Mouse (Mus musculus) neural tube, embryonic 13.5 days (tissue): ENCODE results near the gene Ikzf2. TPM values are rescaled to one million over a fixed set of nuclear protein-coding genes. Genes with fewer than 3 reads are reported as not detected.

Experiments used
- ATAC-seq: fragments of 200-750 bp; cut with Nextera tagmentation; 2 replicates; pipeline ENCODE4 v1.8.0; 2017; ENCODE audit warnings: low read depth, mild to moderate bottlenecking, moderate TSS enrichment, moderate library complexity
- H3K27ac ChIP-seq: fragments of 300-500 bp; sonication (generic); replicated peaks from 2 replicates; pipeline ENCODE4 v1.5.1; 2015; ENCODE audit warnings: moderate library complexity, mild to moderate bottlenecking, inconsistent platforms
- H3K27me3 ChIP-seq: fragments of 300-500 bp; sonication (generic); 2 replicates; pipeline ENCODE4 v1.6.1; 2015; ENCODE audit warnings: mild to moderate bottlenecking, inconsistent platforms
- H3K36me3 ChIP-seq: fragments of 300-500 bp; sonication (generic); 2 replicates; pipeline ENCODE4 v1.6.1; 2015; ENCODE audit warnings: mild to moderate bottlenecking, inconsistent platforms
- H3K4me1 ChIP-seq: fragments of 300-500 bp; sonication (generic); replicated peaks from 2 replicates; pipeline ENCODE4 v1.6.1; 2015; ENCODE audit warnings: inconsistent platforms
- H3K4me2 ChIP-seq: fragments of 300-500 bp; sonication (generic); 2 replicates; pipeline ENCODE4 v1.6.1; 2015; ENCODE audit warnings: inconsistent platforms, mild to moderate bottlenecking, moderate library complexity
- H3K4me3 ChIP-seq: fragments of 300-500 bp; sonication (generic); 2 replicates; pipeline ENCODE4 v1.5.1; 2015; ENCODE audit warnings: mild to moderate bottlenecking, inconsistent platforms
- H3K9ac ChIP-seq: fragments of 300-500 bp; sonication (generic); 2 replicates; pipeline ENCODE4 v1.6.1; 2015; ENCODE audit warnings: moderate library complexity, mild to moderate bottlenecking, inconsistent platforms
- H3K9me3 ChIP-seq: fragments of 300-500 bp; sonication (generic); 2 replicates; pipeline ENCODE4 v1.6.1; 2016; ENCODE audit warnings: inconsistent platforms
- WGBS: fragments of 180-500 bp; shearing (Covaris S2); methylation state at CpG from one replicate; pipeline ENCODE4 v1.1.7; 2015; 5-methylcytosine and 5-hydroxymethylcytosine counted together
- polyA plus RNA-seq: library from polyadenylated mRNA; unstranded; fragments of >200 nt; fragmentation: Nextera tagmentation; extraction: Ambion mirVana; gene quantifications from 2 replicates; pipeline ENCODE4 v1.2.1, GENCODE M21; 2015

Ikzf2 gene
- polyA plus RNA-seq, 1 experiment from 2014 or later: 5.0 TPM

- ATAC-seq: no peak
- no peak overlapping the region for H3K9ac ChIP-seq
- no peak overlapping the region for H3K4me2 ChIP-seq
- no peaks in the 10 kb centered on the region for H3K27me3 ChIP-seq
- WGBS: 86% methylated on average over 4 of the region's 4 CpGs
- H3K9me3 ChIP-seq: no peaks in the 10 kb centered on the region
- H3K27ac ChIP-seq: no peak overlapping the region
- H3K36me3 ChIP-seq: no peaks in the 10 kb centered on the region
- no peak overlapping the region for H3K4me3 ChIP-seq
- no peaks in the 10 kb centered on the region for H3K4me1 ChIP-seq
Measured at GRCm38 (mm10) chr1:69611204-69611725, 75.8 kb downstream of the Ikzf2 start.

- no peaks in the 10 kb centered on the region for H3K4me1 ChIP-seq
- H3K27me3 ChIP-seq: no peaks in the 10 kb centered on the region
- H3K27ac ChIP-seq: no peak overlapping the region
- 75% methylated on average over 7 of the region's 7 CpGs for WGBS
- H3K9me3 ChIP-seq: no peaks in the 10 kb centered on the region
- no peak overlapping the region for H3K4me2 ChIP-seq
- no peaks in the 10 kb centered on the region for H3K36me3 ChIP-seq
- H3K4me3 ChIP-seq: no peak overlapping the region
- no peak for ATAC-seq
- H3K9ac ChIP-seq: no peak overlapping the region
Measured at GRCm38 (mm10) chr1:69610791-69611190, 76.3 kb downstream of the Ikzf2 start.

GRCm38 (mm10) chr1:69608846-69609245, 78.2 kb downstream of the Ikzf2 start:
- Histone ChIP-seq H3K27ac (no peak overlapping the region), H3K36me3 (no peaks in the 10 kb centered on the region), H3K4me3 (no peak overlapping the region), H3K4me2 (no peak overlapping the region), H3K27me3 (no peaks in the 10 kb centered on the region), H3K9ac (no peak overlapping the region), H3K4me1 (no peaks in the 10 kb centered on the region), H3K9me3 (no peaks in the 10 kb centered on the region)
- 87% methylated on average over 5 of the region's 5 CpGs for WGBS
- no peak for ATAC-seq

DNA sequence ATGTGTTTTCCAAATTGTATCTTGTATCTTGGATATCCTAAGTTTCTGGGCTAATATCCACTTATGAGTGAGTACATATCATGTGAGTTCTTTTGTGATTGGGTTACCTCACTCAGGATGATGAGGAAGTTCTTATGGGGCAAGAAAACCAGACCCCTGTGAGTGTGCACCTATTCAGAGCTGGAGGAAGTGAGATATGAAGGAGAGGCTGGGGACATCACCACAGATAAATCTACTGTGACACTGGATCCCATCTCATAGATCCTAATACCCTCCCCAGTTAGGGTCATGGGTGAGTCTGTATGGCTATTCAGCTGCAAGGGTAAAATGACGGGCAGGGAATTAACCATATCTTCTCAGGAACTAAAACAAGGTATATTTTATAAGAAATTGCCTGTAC, 80.2 kb downstream of the Ikzf2 start:
- Histone ChIP-seq H3K4me3 (no peak overlapping the region), H3K27ac (no peak overlapping the region), H3K9me3 (no peaks in the 10 kb centered on the region), H3K4me2 (no peak overlapping the region), H3K4me1 (no peaks in the 10 kb centered on the region), H3K9ac (no peak overlapping the region), H3K27me3 (no peaks in the 10 kb centered on the region), H3K36me3 (no peaks in the 10 kb centered on the region)
- no peak for ATAC-seq
- 70% methylated on average over 1 of the region's 1 CpGs for WGBS

DNA sequence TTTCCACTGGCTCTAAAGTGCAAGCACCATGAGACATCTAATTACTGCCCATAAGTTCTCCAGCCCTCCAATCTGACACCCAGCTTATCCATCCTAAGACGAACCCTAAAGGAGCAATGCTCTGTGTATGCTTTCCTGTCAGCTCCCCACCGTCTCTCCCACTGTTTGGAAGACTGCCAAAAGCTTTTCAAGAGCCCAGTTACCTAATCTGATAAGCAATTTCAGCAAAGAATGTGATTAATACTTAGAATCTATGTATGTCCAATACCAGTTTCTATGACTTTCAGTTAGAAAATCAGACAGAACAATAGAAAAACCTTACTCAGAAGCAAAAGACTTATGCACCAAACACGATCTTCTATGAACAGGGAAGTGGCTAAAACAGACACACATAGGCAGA, 82.8 kb downstream of the Ikzf2 start:
- Histone ChIP-seq H3K36me3 (no peaks in the 10 kb centered on the region), H3K4me2 (no peak overlapping the region), H3K9ac (no peak overlapping the region), H3K27me3 (no peaks in the 10 kb centered on the region), H3K27ac (no peak overlapping the region), H3K4me1 (no peaks in the 10 kb centered on the region), H3K4me3 (no peak overlapping the region), H3K9me3 (no peaks in the 10 kb centered on the region)
- WGBS: 53% methylated on average over 3 of the region's 3 CpGs
- ATAC-seq: no peak

DNA sequence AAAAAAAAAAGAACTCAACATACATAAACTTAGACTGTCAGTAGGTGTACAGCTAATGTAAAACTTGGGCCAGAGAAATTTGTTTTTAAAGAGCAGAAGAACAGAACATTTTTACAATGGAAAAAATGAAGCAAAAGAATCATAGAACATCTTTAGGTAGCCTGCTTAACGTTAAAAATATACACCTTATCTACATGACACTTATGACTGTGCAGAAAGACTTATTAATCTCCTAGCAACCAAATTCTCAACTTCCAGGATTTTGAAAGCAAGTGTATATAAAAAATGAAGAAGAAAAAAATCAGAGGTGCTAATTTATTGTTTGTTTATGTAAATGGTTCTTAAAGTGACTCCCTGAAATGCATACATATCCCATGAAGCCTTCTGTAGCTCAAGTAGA, 86.1 kb downstream of the Ikzf2 start:
- no peaks in the 10 kb centered on the region for H3K4me1 ChIP-seq
- 77% methylated on average over 1 of the region's 1 CpGs for WGBS

DNA sequence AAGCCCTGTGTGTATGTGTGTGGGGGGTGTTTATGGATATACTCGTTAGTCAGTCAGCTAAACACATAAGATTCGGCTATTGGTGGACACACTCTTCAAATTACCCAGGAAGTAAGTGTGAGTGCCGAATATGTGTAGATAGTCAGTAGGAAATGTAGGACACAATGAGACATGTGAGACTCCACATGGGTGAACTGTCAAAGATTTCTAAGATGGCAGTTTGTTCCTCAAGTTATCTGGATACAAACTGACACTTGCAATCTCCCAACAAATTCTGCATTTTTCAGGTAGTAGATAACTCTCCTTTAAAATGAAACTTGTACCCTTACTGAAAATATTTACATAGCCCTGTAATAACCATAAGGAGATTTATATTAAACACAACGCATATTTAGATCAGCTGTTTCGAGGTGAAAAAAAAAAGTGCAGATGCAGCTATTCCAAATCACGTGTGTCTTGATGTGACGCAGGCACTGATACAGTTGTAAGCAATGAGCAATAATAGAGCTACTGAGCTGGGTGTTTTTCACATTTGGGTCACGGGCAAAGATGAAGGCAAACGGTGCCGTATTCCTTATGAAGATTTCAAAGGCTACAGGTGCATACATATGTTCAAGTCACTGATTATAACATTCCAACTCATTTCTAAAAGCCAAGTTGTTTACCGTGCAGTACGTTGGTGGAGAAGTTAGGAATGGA, 87.8 kb downstream of the Ikzf2 start:
- no peak for ATAC-seq
- no peak overlapping the region for H3K27ac ChIP-seq
- 92% methylated on average over 12 of the region's 12 CpGs for WGBS

More for the DNA sequence above, 86.1 kb downstream of the Ikzf2 start:
- no peak overlapping the region for H3K4me3 ChIP-seq
- no peaks in the 10 kb centered on the region for H3K9me3 ChIP-seq
- H3K27ac ChIP-seq: no peak overlapping the region
- no peaks in the 10 kb centered on the region for H3K27me3 ChIP-seq
- no peak for ATAC-seq
- no peak overlapping the region for H3K4me2 ChIP-seq
- no peaks in the 10 kb centered on the region for H3K36me3 ChIP-seq
- no peak overlapping the region for H3K9ac ChIP-seq

DNA sequence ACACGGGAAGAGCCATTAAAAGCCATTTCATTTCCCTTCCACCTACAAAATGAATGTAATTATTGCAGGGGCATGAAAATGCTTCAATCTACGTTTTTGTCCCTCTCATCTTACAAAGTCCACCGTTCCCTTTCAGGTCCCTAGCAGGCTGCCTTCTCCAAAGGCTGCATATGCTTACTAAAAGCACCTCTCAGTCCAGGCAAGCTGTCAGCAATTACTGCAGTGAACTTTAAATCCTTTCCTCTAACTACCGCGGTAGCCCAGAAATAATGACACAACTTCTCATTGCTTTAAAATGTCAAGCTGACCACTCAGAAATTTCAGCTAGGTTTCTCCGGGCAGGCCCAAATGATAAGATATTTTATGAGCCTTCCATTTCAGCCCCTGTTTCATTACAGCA, 95.2 kb downstream of the Ikzf2 start:
- Histone ChIP-seq H3K4me2 (peak overlapping the region; percentile 33), H3K9ac (0 out of 2 replicates have a peak overlapping the region, but pooled peaks have one; percentile 6), H3K4me1 (peaks cover 12% of the 10 kb centered on the region), H3K4me3 (no peak overlapping the region), H3K27me3 (no peaks in the 10 kb centered on the region), H3K27ac (no peak overlapping the region), H3K9me3 (no peaks in the 10 kb centered on the region), H3K36me3 (no peaks in the 10 kb centered on the region)
- no peak for ATAC-seq
- WGBS: 31% methylated on average over 6 of the region's 6 CpGs

More for the DNA sequence above, 87.8 kb downstream of the Ikzf2 start:
- H3K36me3 ChIP-seq: no peaks in the 10 kb centered on the region
- no peak overlapping the region for H3K4me3 ChIP-seq
- no peaks in the 10 kb centered on the region for H3K9me3 ChIP-seq
- no peaks in the 10 kb centered on the region for H3K27me3 ChIP-seq
- H3K9ac ChIP-seq: no peak overlapping the region
- no peak overlapping the region for H3K4me2 ChIP-seq
- no peaks in the 10 kb centered on the region for H3K4me1 ChIP-seq

DNA sequence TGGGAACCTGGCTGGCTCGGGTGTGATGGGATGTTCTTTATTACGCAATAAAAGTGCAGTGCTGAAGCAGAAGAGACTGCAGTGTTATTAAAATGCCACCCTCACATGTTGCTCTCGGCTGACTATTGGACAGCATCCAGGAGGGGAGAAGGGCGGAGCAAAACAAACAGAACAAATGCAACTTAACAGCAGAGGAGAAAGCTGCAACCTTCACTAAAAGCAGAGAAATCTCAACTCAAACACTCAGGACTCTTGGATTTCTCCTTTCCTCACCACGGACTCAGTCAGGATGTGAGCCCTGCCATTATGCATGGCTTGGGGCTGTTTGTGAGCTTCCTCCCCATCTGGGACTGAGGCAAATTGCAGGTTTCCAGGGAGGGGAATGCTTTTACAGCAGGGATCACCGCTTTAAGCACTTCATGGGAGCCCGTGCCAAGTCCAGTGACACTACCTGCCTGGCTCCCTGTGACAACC, 95.7 kb downstream of the Ikzf2 start:
- Histone ChIP-seq H3K4me3 (no peak overlapping the region), H3K9ac (no peak overlapping the region), H3K27me3 (no peaks in the 10 kb centered on the region), H3K27ac (no peak overlapping the region), H3K4me1 (peaks cover 12% of the 10 kb centered on the region), H3K4me2 (peak overlapping the region; percentile 33), H3K36me3 (no peaks in the 10 kb centered on the region), H3K9me3 (no peaks in the 10 kb centered on the region)
- 21% methylated on average over 7 of the region's 7 CpGs for WGBS
- no peak for ATAC-seq

DNA sequence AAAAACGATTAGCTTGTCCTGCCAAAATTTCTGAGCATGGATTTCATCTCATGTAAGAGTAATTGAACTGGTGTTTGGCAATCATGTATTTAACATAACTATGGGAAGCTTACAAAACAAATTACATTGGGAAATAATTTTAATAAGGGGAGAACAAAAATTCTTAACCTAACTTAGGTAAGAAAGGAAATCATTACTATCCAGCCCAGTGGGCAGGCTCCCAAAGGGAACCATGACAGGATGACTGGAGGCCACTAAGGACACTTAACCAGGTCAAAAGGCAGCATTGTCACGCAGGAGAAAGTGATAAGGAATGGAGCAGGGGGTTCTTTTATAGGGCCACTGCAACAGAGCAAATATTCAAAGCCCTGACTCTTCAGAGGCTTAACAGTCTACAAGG, 101.5 kb downstream of the Ikzf2 start:
- Histone ChIP-seq H3K27ac (no peak overlapping the region), H3K4me1 (no peaks in the 10 kb centered on the region), H3K9ac (no peak overlapping the region), H3K4me2 (no peak overlapping the region), H3K27me3 (no peaks in the 10 kb centered on the region), H3K36me3 (no peaks in the 10 kb centered on the region), H3K4me3 (no peak overlapping the region), H3K9me3 (no peaks in the 10 kb centered on the region)
- ATAC-seq: no peak
- WGBS: 76% methylated on average over 2 of the region's 2 CpGs

- no peaks in the 10 kb centered on the region for H3K27me3 ChIP-seq
- no peak overlapping the region for H3K27ac ChIP-seq
- ATAC-seq: no peak
- H3K9ac ChIP-seq: no peak overlapping the region
- H3K9me3 ChIP-seq: no peaks in the 10 kb centered on the region
- no peaks in the 10 kb centered on the region for H3K4me1 ChIP-seq
- H3K4me3 ChIP-seq: no peak overlapping the region
- H3K4me2 ChIP-seq: no peak overlapping the region
- 90% methylated on average over 5 of the region's 5 CpGs for WGBS
- H3K36me3 ChIP-seq: no peaks in the 10 kb centered on the region
Measured at GRCm38 (mm10) chr1:69583932-69584659, 102.9 kb downstream of the Ikzf2 start.

GRCm38 (mm10) chr1:69578917-69579316, 108.1 kb downstream of the Ikzf2 start:
- H3K9me3 ChIP-seq: no peaks in the 10 kb centered on the region
- no peaks in the 10 kb centered on the region for H3K36me3 ChIP-seq
- no peak for ATAC-seq
- no peak overlapping the region for H3K4me2 ChIP-seq
- H3K4me1 ChIP-seq: no peaks in the 10 kb centered on the region
- 93% methylated on average over 4 of the region's 4 CpGs for WGBS
- no peak overlapping the region for H3K27ac ChIP-seq
- H3K4me3 ChIP-seq: no peak overlapping the region
- H3K27me3 ChIP-seq: no peaks in the 10 kb centered on the region
- H3K9ac ChIP-seq: no peak overlapping the region
